Mouse (Mus musculus) spleen, adult 12 weeks (tissue): ENCODE results near the gene Ppp2r2c.

Experiments
- DNase-seq: peaks from one replicate; pipeline ENCODE4 v3.0.0; 2022; ENCODE audit warnings: low spot score

Gene Ppp2r2c

GRCm38 (mm10) chr5:36868266-36869090 lies at the start of gene Ppp2r2c:
Ppp2r2c (plus strand) TSS chr5:36868513.
- no peak for DNase-seq

- no peak for DNase-seq
Observed at GRCm38 (mm10) chr5:36819742-36820141, 48.6 kb upstream of the Ppp2r2c start.

- peak; percentile 17 for DNase-seq
Observed at GRCm38 (mm10) chr5:36820142-36820541, 48.2 kb upstream of the Ppp2r2c start.

GRCm38 (mm10) chr5:36822907-36823306 lies 45.4 kb upstream of the Ppp2r2c start:
- DNase-seq: no peak

GRCm38 (mm10) chr5:36829098-36829497 lies 39.2 kb upstream of the Ppp2r2c start:
- DNase-seq: no peak

- peak; percentile 81 for DNase-seq
Observed at GRCm38 (mm10) chr5:36829913-36830879, 38.1 kb upstream of the Ppp2r2c start, which contains the start of gene Man2b2. Man2b2 (minus strand) TSS chr5:36830653.

- no peak for DNase-seq
Observed at GRCm38 (mm10) chr5:36831272-36831671, 37.0 kb upstream of the Ppp2r2c start.

- DNase-seq: peak; percentile 42
Observed at GRCm38 (mm10) chr5:36835933-36836332, 32.4 kb upstream of the Ppp2r2c start.

- no peak for DNase-seq
Observed at GRCm38 (mm10) chr5:36839032-36839431, 29.3 kb upstream of the Ppp2r2c start.

- DNase-seq: no peak
Observed at GRCm38 (mm10) chr5:36839602-36840001, 28.7 kb upstream of the Ppp2r2c start.

GRCm38 (mm10) chr5:36840092-36840491 lies 28.2 kb upstream of the Ppp2r2c start:
- no peak for DNase-seq

GRCm38 (mm10) chr5:36841701-36842100 lies 26.6 kb upstream of the Ppp2r2c start:
- no peak for DNase-seq

- no peak for DNase-seq
Observed at GRCm38 (mm10) chr5:36844490-36844889, 23.8 kb upstream of the Ppp2r2c start.

GRCm38 (mm10) chr5:36851572-36851971 lies 16.7 kb upstream of the Ppp2r2c start:
- DNase-seq: no peak

- no peak for DNase-seq
Observed at GRCm38 (mm10) chr5:36855180-36855579, 13.1 kb upstream of the Ppp2r2c start.

GRCm38 (mm10) chr5:36856529-36856928 lies 11.8 kb upstream of the Ppp2r2c start:
- no peak for DNase-seq

GRCm38 (mm10) chr5:36857546-36857945 lies 10.8 kb upstream of the Ppp2r2c start:
- no peak for DNase-seq

- no peak for DNase-seq
Observed at GRCm38 (mm10) chr5:36861084-36861483, 7.2 kb upstream of the Ppp2r2c start.

- DNase-seq: no peak
Observed at GRCm38 (mm10) chr5:36866701-36867250, 1.5 kb upstream of the Ppp2r2c start.

- DNase-seq: no peak
Observed at GRCm38 (mm10) chr5:36867561-36867960, 752 bp upstream of the Ppp2r2c start.

- no peak for DNase-seq
Observed at GRCm38 (mm10) chr5:36869186-36869577, 869 bp downstream of the Ppp2r2c start.

- DNase-seq: no peak
Observed at GRCm38 (mm10) chr5:36869578-36870236, 1.4 kb downstream of the Ppp2r2c start.
